Mouse (Mus musculus): ENCODE measurements at regions not wholly inside any gene's neighbourhood (a gene's known extent, or its start where the extent isn't known, plus 50 kb on each side); places are given as distances from the start of the nearest gene placed in this dataset.
A peak's percentile ranks its signal among the peaks of the same experiment; 100 is the strongest.

DNA sequence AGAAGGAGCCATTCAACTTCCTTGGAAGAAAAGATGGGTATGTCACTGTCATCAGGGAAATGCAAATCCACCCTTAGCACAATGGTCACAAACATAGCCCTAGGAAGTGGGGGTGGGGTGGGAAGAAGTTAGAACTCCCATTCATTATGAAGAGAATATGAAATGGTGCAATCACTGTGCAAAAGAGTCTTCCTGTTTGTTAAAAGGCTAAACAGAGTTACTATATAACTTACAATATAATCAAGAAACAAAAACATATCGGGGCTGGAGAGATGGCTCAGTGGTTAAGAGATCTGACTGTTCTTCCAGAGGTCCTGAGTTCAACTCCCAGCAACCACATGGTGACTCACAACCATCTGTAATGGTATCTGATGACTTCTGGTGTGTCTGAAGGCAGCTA lies 95.1 kb upstream of the Tsc22d2 start:
- no peaks in the 10 kb centered on the region for H3K79me2 ChIP-seq (ENCODE audit: control insufficient read depth, insufficient read depth)
- H3K4me3 ChIP-seq, result no peak overlapping the region
- H3K4me2 ChIP-seq (ENCODE audit: low read depth), result no peak overlapping the region
- H3K27me3 ChIP-seq (ENCODE audit: control insufficient read depth, insufficient read depth, insufficient read length), result no peaks in the 10 kb centered on the region
- TF ChIP-seq TCF3 (IDR thresholded peaks at IDR 0.05; ENCODE audit: insufficient read length, low read depth), result no peak
- no peak for TF ChIP-seq E2F4 (IDR thresholded peaks at IDR 0.05; ENCODE audit: insufficient read depth)
- TF ChIP-seq CEBPB (IDR thresholded peaks at IDR 0.05; ENCODE audit: insufficient read depth, poor library complexity, severe bottlenecking), result peak; percentile 62
- H3ac ChIP-seq (ENCODE audit: control insufficient read depth, insufficient read length), result no peak overlapping the region
- H3K36me3 ChIP-seq (ENCODE audit: control insufficient read depth, insufficient read depth), result no peaks in the 10 kb centered on the region

DNA sequence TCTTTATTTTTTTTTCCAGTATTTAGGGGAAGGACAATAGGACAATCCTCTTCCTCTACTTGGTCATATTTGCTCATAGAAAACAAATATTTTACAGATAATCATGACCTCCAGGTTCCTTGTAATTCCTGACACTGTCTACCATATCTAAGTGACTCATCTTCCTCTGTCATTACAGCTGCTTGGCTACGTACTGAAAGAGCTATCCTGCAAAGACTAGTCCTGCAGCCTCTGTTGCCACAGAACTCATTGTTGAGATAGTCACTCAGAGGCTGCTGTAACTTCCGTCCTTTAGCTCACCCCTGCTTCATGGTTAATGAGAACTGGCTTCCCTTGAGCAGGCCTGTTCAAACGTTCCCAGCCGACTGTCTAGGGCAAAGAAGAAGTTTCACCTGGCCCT lies 93.7 kb upstream of the Tsc22d2 start:
- Histone ChIP-seq H3K4me3 (no peak overlapping the region), H3K4me2 (ENCODE audit: low read depth) (peak overlapping the region; percentile 30), H3K36me3 (ENCODE audit: control insufficient read depth, insufficient read depth) (no peaks in the 10 kb centered on the region), H3K27me3 (ENCODE audit: control insufficient read depth, insufficient read depth, insufficient read length) (no peaks in the 10 kb centered on the region), H3K79me2 (ENCODE audit: control insufficient read depth, insufficient read depth) (no peaks in the 10 kb centered on the region), H3ac (ENCODE audit: control insufficient read depth, insufficient read length) (no peak overlapping the region)
- TF ChIP-seq SRF (IDR thresholded peaks at IDR 0.05; ENCODE audit: control insufficient read depth, insufficient read length, low read depth) (no peak), USF1 (IDR thresholded peaks at IDR 0.05; ENCODE audit: low read depth) (no peak), MYOD1 (IDR thresholded peaks at IDR 0.05; ENCODE audit: control insufficient read depth in 1 of 3, insufficient read length in 2 of 3, low read depth in 2 of 3) (peak in 1 of 3 experiments; percentile 38)

DNA sequence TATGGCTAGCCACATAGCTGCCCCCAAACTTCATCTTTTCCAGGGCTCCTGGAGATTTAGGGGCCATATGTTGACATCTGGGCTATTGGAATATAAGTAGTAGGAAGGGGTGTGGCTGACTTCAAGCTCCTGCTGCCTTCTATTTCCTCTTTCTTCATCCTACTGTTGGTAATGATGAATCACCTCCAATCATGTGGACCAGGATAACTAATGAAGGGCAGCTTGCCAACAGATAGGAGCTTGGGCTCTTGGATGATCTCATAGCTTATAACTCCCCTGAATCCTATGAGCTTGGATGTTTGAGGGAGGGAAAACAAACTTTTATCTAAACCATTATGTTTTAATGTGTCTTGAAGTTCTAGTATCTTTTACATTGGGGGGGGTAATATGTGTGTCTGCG lies 92.2 kb upstream of the Tsc22d2 start:
- H3K4me2 ChIP-seq (ENCODE audit: low read depth), result no peak overlapping the region
- H3ac ChIP-seq (ENCODE audit: control insufficient read depth, insufficient read length), result no peak overlapping the region
- TF ChIP-seq TCF12 (IDR thresholded peaks at IDR 0.05; ENCODE audit: insufficient read depth, poor library complexity, severe bottlenecking) (no peak), USF1 (IDR thresholded peaks at IDR 0.05; ENCODE audit: low read depth) (no peak), MYOG (IDR thresholded peaks at IDR 0.05; ENCODE audit: control insufficient read depth in 1 of 3, insufficient read depth in 1 of 3, insufficient read length in 2 of 3, low read depth in 2 of 3) (no peak), POLR2AphosphoS2 (IDR thresholded peaks at IDR 0.05; ENCODE audit: insufficient read length, low read depth) (no peak)
- no peaks in the 10 kb centered on the region for H3K79me2 ChIP-seq (ENCODE audit: control insufficient read depth, insufficient read depth)
- H3K4me3 ChIP-seq, result no peak overlapping the region
- no peaks in the 10 kb centered on the region for H3K27me3 ChIP-seq (ENCODE audit: control insufficient read depth, insufficient read depth, insufficient read length)
- H3K36me3 ChIP-seq (ENCODE audit: control insufficient read depth, insufficient read depth), result no peaks in the 10 kb centered on the region

DNA sequence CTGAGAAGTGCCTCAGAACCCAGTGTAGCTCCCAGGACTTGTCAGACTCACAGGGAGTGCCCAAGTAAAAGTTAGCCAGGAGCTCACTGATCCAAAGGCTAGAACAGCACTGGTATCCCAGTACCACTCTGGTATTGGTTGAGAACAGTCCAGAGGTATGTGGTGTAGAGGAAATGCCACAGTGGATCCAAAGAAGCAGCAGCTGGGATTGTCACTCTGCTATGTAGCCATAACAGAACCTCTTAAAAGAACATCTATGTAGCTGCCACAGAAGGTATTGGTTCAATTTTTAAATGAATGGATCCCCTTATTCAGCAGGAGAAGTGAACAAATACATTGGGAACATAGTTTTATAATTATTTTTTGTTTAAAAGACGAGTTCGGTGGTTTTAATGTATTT lies 86.8 kb upstream of the Tsc22d2 start:
- H3K27me3 ChIP-seq (ENCODE audit: control insufficient read depth, insufficient read depth, insufficient read length), result no peaks in the 10 kb centered on the region
- no peaks in the 10 kb centered on the region for H3K36me3 ChIP-seq (ENCODE audit: control insufficient read depth, insufficient read depth)
- H3K79me2 ChIP-seq (ENCODE audit: control insufficient read depth, insufficient read depth), result no peaks in the 10 kb centered on the region
- no peak for TF ChIP-seq MYOG (IDR thresholded peaks at IDR 0.05; ENCODE audit: control insufficient read depth in 1 of 3, insufficient read depth in 1 of 3, insufficient read length in 2 of 3, low read depth in 2 of 3)
- peak; percentile 73 to 79 (median 74) for TF ChIP-seq MYOD1 (IDR thresholded peaks at IDR 0.05; ENCODE audit: control insufficient read depth in 1 of 3, insufficient read length in 2 of 3, low read depth in 2 of 3)
- no peak for TF ChIP-seq MAX (IDR thresholded peaks at IDR 0.05; ENCODE audit: low read depth)
- TF ChIP-seq POLR2A (IDR thresholded peaks at IDR 0.05; ENCODE audit: insufficient read length, low read depth), result no peak
- no peak for TF ChIP-seq POLR2AphosphoS2 (IDR thresholded peaks at IDR 0.05; ENCODE audit: insufficient read length, low read depth)
- H3K4me3 ChIP-seq, result no peak overlapping the region
- H3ac ChIP-seq (ENCODE audit: control insufficient read depth, insufficient read length), result no peak overlapping the region
- peak overlapping the region; percentile 15 for H3K4me2 ChIP-seq (ENCODE audit: low read depth)

DNA sequence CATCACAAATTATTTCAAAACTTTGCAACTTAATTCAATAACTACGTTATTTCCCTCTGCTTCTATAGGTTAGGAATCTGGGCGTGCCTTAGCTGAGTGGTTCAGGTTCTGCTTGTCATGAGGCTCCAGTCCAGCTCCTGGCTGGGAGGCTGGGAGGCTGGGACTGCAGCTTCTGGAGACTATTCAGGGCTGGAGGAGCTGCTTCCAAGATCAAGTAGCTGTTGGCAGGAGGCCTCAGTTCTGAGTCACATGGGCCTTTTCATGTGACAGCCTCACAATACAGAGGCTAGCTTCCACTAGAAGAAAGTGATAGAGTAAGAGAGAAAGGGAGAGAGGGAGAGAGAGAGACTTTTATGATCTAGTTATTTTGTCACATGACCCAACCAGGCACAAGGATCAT lies 84.3 kb upstream of the Tsc22d2 start:
- H3K36me3 ChIP-seq (ENCODE audit: control insufficient read depth, insufficient read depth), result no peaks in the 10 kb centered on the region
- no peaks in the 10 kb centered on the region for H3K27me3 ChIP-seq (ENCODE audit: control insufficient read depth, insufficient read depth, insufficient read length)
- H3K4me3 ChIP-seq, result no peak overlapping the region
- TF ChIP-seq MAX (IDR thresholded peaks at IDR 0.05; ENCODE audit: low read depth) (no peak), SRF (IDR thresholded peaks at IDR 0.05; ENCODE audit: control insufficient read depth, insufficient read length, low read depth) (no peak), USF1 (IDR thresholded peaks at IDR 0.05; ENCODE audit: low read depth) (peak; percentile 90), POLR2A (IDR thresholded peaks at IDR 0.05; ENCODE audit: insufficient read length, low read depth) (no peak), CEBPB (IDR thresholded peaks at IDR 0.05; ENCODE audit: insufficient read depth, poor library complexity, severe bottlenecking) (no peak), POLR2AphosphoS2 (IDR thresholded peaks at IDR 0.05; ENCODE audit: insufficient read length, low read depth) (no peak), MYOD1 (IDR thresholded peaks at IDR 0.05; ENCODE audit: control insufficient read depth in 1 of 3, insufficient read length in 2 of 3, low read depth in 2 of 3) (no peak), TCF3 (IDR thresholded peaks at IDR 0.05; ENCODE audit: insufficient read length, low read depth) (no peak)
- no peak overlapping the region for H3K4me2 ChIP-seq (ENCODE audit: low read depth)
- no peak overlapping the region for H3ac ChIP-seq (ENCODE audit: control insufficient read depth, insufficient read length)
- H3K79me2 ChIP-seq (ENCODE audit: control insufficient read depth, insufficient read depth), result no peaks in the 10 kb centered on the region

DNA sequence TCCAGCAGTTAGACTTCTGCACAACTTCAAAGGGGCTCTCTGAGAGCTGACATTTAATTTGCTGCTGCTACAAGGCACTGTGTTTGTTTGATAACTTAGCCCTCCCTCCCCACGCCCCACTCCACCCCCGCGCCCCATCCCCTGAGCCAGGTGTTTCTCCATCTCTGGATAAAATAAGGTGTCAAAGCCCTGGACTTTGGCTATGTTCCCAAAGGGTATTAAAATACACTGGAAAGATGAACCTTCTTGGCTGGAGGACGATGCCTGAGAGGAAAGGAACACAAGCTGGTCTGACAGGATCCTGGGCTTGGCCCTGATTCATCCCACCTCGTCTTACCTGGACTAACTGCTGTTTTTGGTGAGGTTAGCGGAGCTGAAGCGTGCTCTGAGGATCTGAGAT lies 80.5 kb upstream of the Tsc22d2 start:
- no peak overlapping the region for H3K4me2 ChIP-seq (ENCODE audit: low read depth)

More for the DNA sequence above, 80.5 kb upstream of the Tsc22d2 start:
- Histone ChIP-seq H3K79me2 (ENCODE audit: control insufficient read depth, insufficient read depth) (no peaks in the 10 kb centered on the region), H3ac (ENCODE audit: control insufficient read depth, insufficient read length) (no peak overlapping the region), H3K4me3 (no peak overlapping the region), H3K27me3 (ENCODE audit: control insufficient read depth, insufficient read depth, insufficient read length) (no peaks in the 10 kb centered on the region), H3K36me3 (ENCODE audit: control insufficient read depth, insufficient read depth) (no peaks in the 10 kb centered on the region)
- TF ChIP-seq TCF12 (IDR thresholded peaks at IDR 0.05; ENCODE audit: insufficient read depth, poor library complexity, severe bottlenecking) (no peak), MAX (IDR thresholded peaks at IDR 0.05; ENCODE audit: low read depth) (no peak)
